Mouse (Mus musculus) small intestine, adult 2 months (tissue): ENCODE data around the gene R3hdm4. TPM values are rescaled to one million over a fixed set of nuclear protein-coding genes. Genes with fewer than 3 reads are reported as not detected.

ENCODE experiments used
- H3K27ac ChIP-seq: fragments of 200-500 bp; 2 replicates; pipeline ENCODE4 v1.5.1; 2012; ENCODE audit warnings: low read depth, low read length, control low read depth, inconsistent platforms; ENCODE audit not compliant: insufficient read depth
- H3K27me3 ChIP-seq: fragments of 200-500 bp; 2 replicates; pipeline ENCODE4 v1.6.1; 2012; ENCODE audit warnings: mild to moderate bottlenecking, moderate library complexity, low read length, inconsistent platforms; ENCODE audit not compliant: control insufficient read depth, insufficient read depth
- H3K36me3 ChIP-seq: fragments of 200-500 bp; 2 replicates; pipeline ENCODE4 v1.6.1; 2012; ENCODE audit warnings: mild to moderate bottlenecking, low read length, control low read depth, inconsistent platforms; ENCODE audit not compliant: control insufficient read depth, insufficient read depth
- H3K4me1 ChIP-seq: fragments of 200-500 bp; 2 replicates; pipeline ENCODE4 v1.6.1; 2012; ENCODE audit warnings: low read length, inconsistent platforms, mixed read lengths; ENCODE audit not compliant: control insufficient read depth, insufficient read depth, insufficient read length
- H3K4me3 ChIP-seq: fragments of 200-500 bp; 2 replicates; pipeline ENCODE4 v1.5.1; 2012; ENCODE audit warnings: low read depth, mild to moderate bottlenecking, control low read depth, inconsistent platforms, low read length, moderate library complexity
- CTCF ChIP-seq: fragments of 200-500 bp; IDR thresholded peaks from 2 replicates; pipeline ENCODE4 v1.5.1; 2012; ENCODE audit warnings: low read depth, mild to moderate bottlenecking, control low read depth, inconsistent platforms, low read length, moderate library complexity, mixed read lengths; ENCODE audit not compliant: insufficient replicate concordance, insufficient read length; ENCODE audit errors: extremely low read depth
- POLR2A ChIP-seq: fragments of 200-500 bp; IDR thresholded peaks from 2 replicates; pipeline ENCODE4 v1.6.1; 2012; ENCODE audit warnings: low read depth, mild to moderate bottlenecking, control low read depth, inconsistent platforms, low read length, moderate library complexity
- WGBS: fragments of 180-500 bp; shearing (Covaris S2); methylation state at CpG from one replicate; pipeline ENCODE4 v1.1.7; 2018; 5-methylcytosine and 5-hydroxymethylcytosine counted together
- polyA plus RNA-seq: library from polyadenylated mRNA; depleted of rRNA; stranded (reverse); fragments of >200 nt; gene quantifications from 2 replicates; pipeline ENCODE4 v1.2.3, GENCODE M21; 2012; rRNA removed

The R3hdm4 gene
- 86.4 and 104 TPM in 2 replicates for polyA plus RNA-seq

GRCm38 (mm10) chr10:79920958-79921535 lies at the start of gene R3hdm4:
R3hdm4 (minus strand) TSS chr10:79921208.
- Histone ChIP-seq H3K4me3 (peak within 1 kb of the TSS; percentile 35), H3K36me3 (no peaks in the 10 kb centered on the region), H3K27ac (no peak within 1 kb of the TSS), H3K27me3 (peaks cover 12% of the 10 kb centered on the region; the same call in 1 of the 2 replicates), H3K4me1 (peaks cover 19% of the 10 kb centered on the region)
- WGBS: 2% methylated on average over 41 of the region's 41 CpGs
- no peak for TF ChIP-seq CTCF
- TF ChIP-seq POLR2A: no peak

GRCm38 (mm10) chr10:79970415-79971182 lies 49.6 kb upstream of the R3hdm4 start, which contains the start of gene Grin3b:
Grin3b (plus strand) TSS chr10:79970715.
- WGBS: 6% methylated on average over 47 of the region's 47 CpGs
- no peak for TF ChIP-seq POLR2A
- peaks cover 15% of the 10 kb centered on the region for H3K27me3 ChIP-seq
- H3K4me3 ChIP-seq: no peak within 1 kb of the TSS
- H3K36me3 ChIP-seq: peaks cover 18% of the 10 kb centered on the region
- no peak within 1 kb of the TSS for H3K27ac ChIP-seq
- peaks cover 3% of the 10 kb centered on the region; the same call in 1 of the 2 replicates for H3K4me1 ChIP-seq

- Histone ChIP-seq H3K36me3 (peaks cover 27% of the 10 kb centered on the region), H3K27me3 (peaks cover 15% of the 10 kb centered on the region), H3K27ac (no peak overlapping the region), H3K4me3 (no peak overlapping the region), H3K4me1 (peaks cover 3% of the 10 kb centered on the region; the same call in 1 of the 2 replicates)
- TF ChIP-seq POLR2A: no peak
- no peak for TF ChIP-seq CTCF
- WGBS: 36% methylated on average over 3 of the region's 3 CpGs
Measured at GRCm38 (mm10) chr10:79969124-79969568, 48.1 kb upstream of the R3hdm4 start.

- WGBS: 54% methylated on average over 1 of the region's 1 CpGs
- H3K27ac ChIP-seq: no peak overlapping the region
Measured at GRCm38 (mm10) chr10:79968181-79968580, 47.2 kb upstream of the R3hdm4 start.

GRCm38 (mm10) chr10:79966886-79967400 lies 45.9 kb upstream of the R3hdm4 start:
- Histone ChIP-seq H3K27ac (peak overlapping the region; percentile 8; the same call in 1 of the 2 replicates), H3K4me1 (peaks cover 3% of the 10 kb centered on the region; the same call in 1 of the 2 replicates), H3K27me3 (peaks cover 13% of the 10 kb centered on the region), H3K36me3 (peaks cover 33% of the 10 kb centered on the region), H3K4me3 (no peak overlapping the region)
- 58% methylated on average over 5 of the region's 5 CpGs for WGBS
- no peak for TF ChIP-seq CTCF
- TF ChIP-seq POLR2A: no peak

More at GRCm38 (mm10) chr10:79968181-79968580, 47.2 kb upstream of the R3hdm4 start:
- TF ChIP-seq POLR2A (no peak), CTCF (no peak)
- Histone ChIP-seq H3K27me3 (peaks cover 15% of the 10 kb centered on the region), H3K36me3 (peaks cover 31% of the 10 kb centered on the region), H3K4me1 (peaks cover 3% of the 10 kb centered on the region; the same call in 1 of the 2 replicates), H3K4me3 (no peak overlapping the region)

- Histone ChIP-seq H3K27ac (no peak overlapping the region), H3K27me3 (no peaks in the 10 kb centered on the region; the same call in 1 of the 2 replicates), H3K36me3 (peaks cover 36% of the 10 kb centered on the region), H3K4me3 (no peak overlapping the region), H3K4me1 (peaks cover 3% of the 10 kb centered on the region; the same call in 1 of the 2 replicates)
- 84% methylated on average over 5 of the region's 5 CpGs for WGBS
- no peak for TF ChIP-seq CTCF
- peak; percentile 32; the same call in 1 of the 2 replicates for TF ChIP-seq POLR2A
Measured at GRCm38 (mm10) chr10:79965325-79965724, 44.3 kb upstream of the R3hdm4 start.

- TF ChIP-seq POLR2A (no peak), CTCF (no peak)
- Histone ChIP-seq H3K36me3 (peaks cover 36% of the 10 kb centered on the region), H3K4me3 (no peak overlapping the region), H3K27ac (no peak overlapping the region), H3K27me3 (no peaks in the 10 kb centered on the region; the same call in 1 of the 2 replicates), H3K4me1 (peaks cover 3% of the 10 kb centered on the region; the same call in 1 of the 2 replicates)
- WGBS: 96% methylated on average over 7 of the region's 7 CpGs
Measured at GRCm38 (mm10) chr10:79964727-79965126, 43.7 kb upstream of the R3hdm4 start.
